Mouse (Mus musculus) frontal cortex, adult 2 months (tissue): ENCODE measurements around the gene Hlcs. TPM values are rescaled to one million over a fixed set of nuclear protein-coding genes. Genes with fewer than 3 reads are reported as not detected.

Experiments used
- DNase-seq, 2 experiments: peaks; one replicate each; pipeline ENCODE4 v3.0.0; 2022; ENCODE audit warnings: low spot score in 1 of 2; ENCODE audit errors: extremely low spot score in 1 of 2
- polyA plus RNA-seq: library from polyadenylated mRNA; depleted of rRNA; stranded (reverse); fragments of >200 nt; gene quantifications from 2 replicates; pipeline ENCODE4 v1.2.3, GENCODE M21; 2012

Hlcs gene
- polyA plus RNA-seq, 1 experiment, result 11.6 TPM

GRCm38 (mm10) chr16:94250136-94250535 is 63.2 kb downstream of the Hlcs start:
- DNase-seq, result no peak

GRCm38 (mm10) chr16:94249666-94250065 is 63.7 kb downstream of the Hlcs start:
- no peak for DNase-seq

GRCm38 (mm10) chr16:94248721-94249120 is 64.7 kb downstream of the Hlcs start:
- no peak for DNase-seq

GRCm38 (mm10) chr16:94246976-94247375 is 66.4 kb downstream of the Hlcs start:
- no peak for DNase-seq

- DNase-seq, result no peak
These were observed 67.2 kb downstream of the Hlcs start for GRCm38 (mm10) chr16:94246058-94246784.

GRCm38 (mm10) chr16:94241126-94241525 is 72.2 kb downstream of the Hlcs start:
- peak in 1 of 2 experiments; percentile 27 for DNase-seq

GRCm38 (mm10) chr16:94240190-94240589 is 73.2 kb downstream of the Hlcs start:
- DNase-seq, result no peak

GRCm38 (mm10) chr16:94239567-94239966 is 73.8 kb downstream of the Hlcs start:
- DNase-seq, result no peak

GRCm38 (mm10) chr16:94239146-94239545 is 74.2 kb downstream of the Hlcs start:
- no peak for DNase-seq

GRCm38 (mm10) chr16:94237130-94237484 is 76.3 kb downstream of the Hlcs start:
- DNase-seq, result no peak

GRCm38 (mm10) chr16:94236226-94237129 is 76.9 kb downstream of the Hlcs start:
- DNase-seq, result peak; percentile 44 to 65

GRCm38 (mm10) chr16:94235718-94236117 is 77.7 kb downstream of the Hlcs start:
- no peak for DNase-seq

GRCm38 (mm10) chr16:94234202-94234601 is 79.2 kb downstream of the Hlcs start:
- DNase-seq, result no peak

- DNase-seq, result no peak
These were observed 82.3 kb downstream of the Hlcs start for GRCm38 (mm10) chr16:94230909-94231575.

- DNase-seq, result no peak
These were observed 82.9 kb downstream of the Hlcs start for GRCm38 (mm10) chr16:94230499-94230898.

GRCm38 (mm10) chr16:94229890-94230289 is 83.5 kb downstream of the Hlcs start:
- no peak for DNase-seq

- no peak for DNase-seq
These were observed 84.4 kb downstream of the Hlcs start for GRCm38 (mm10) chr16:94228858-94229555.

- DNase-seq, result peak in 1 of 2 experiments; percentile 48
These were observed 85.9 kb downstream of the Hlcs start for GRCm38 (mm10) chr16:94227328-94228018.

- DNase-seq, result no peak
These were observed 90.0 kb downstream of the Hlcs start for GRCm38 (mm10) chr16:94223363-94223720.
